Mouse (Mus musculus) midbrain, embryonic 16.5 days (tissue): ENCODE data around the gene Brwd3. TPM values are rescaled to one million over a fixed set of nuclear protein-coding genes. Genes with fewer than 3 reads are reported as not detected.

Source experiments
- polyA plus RNA-seq: library from polyadenylated mRNA; unstranded; fragments of >200 nt; fragmentation: Nextera tagmentation; extraction: Ambion mirVana; gene quantifications from 2 replicates; pipeline ENCODE4 v1.2.1, GENCODE M21; 2015

Gene Brwd3
- polyA plus RNA-seq, 1 experiment from 2014 or later, result 2.1 TPM

Other genes starting within 250 kb of the Brwd3 start
- not detected in 2 replicates for gene Gm379, start 169.5 kb downstream of the Brwd3 start, polyA plus RNA-seq
- gene Hmgn5, start 179.0 kb upstream of the Brwd3 start, polyA plus RNA-seq, result 11.6 and 13.1 TPM in 2 replicates